12 mouse cellular contexts compared by ENCODE assay signal in the genomic region with DNA sequence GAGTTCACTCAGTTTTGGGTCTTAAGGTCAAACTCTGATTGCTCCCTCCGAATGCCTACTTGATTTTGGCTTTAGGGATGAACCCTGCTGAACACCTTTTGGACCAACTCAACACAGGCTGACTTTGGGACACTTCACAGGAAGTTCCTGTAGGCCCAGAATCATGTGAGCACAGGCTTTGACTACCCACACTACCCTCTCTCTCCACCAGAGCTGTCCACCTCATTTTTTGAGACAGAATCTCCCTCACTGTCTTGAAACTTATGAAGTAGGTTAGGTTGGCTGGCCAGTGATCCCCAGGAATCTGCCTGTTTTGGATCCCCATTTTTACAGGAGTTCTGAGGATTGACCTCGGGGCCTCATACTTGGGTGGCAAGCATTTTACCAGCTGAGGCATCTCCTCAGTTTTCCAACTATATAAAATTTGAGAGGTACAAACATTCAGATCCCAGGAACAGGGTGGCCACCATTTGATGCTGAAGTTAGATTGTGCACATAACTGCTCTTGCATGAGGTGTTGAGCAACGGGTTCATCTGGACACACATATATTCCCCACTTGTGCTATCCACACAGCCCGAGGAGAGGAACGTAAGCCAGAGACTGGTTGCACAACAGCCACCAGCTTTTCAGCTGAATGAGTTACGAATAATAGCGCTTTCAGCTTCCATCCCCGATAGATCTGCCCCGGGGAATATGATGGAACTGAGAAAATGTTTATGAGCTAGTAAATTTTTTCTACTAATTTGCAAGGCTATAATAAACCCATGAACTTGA. TPM values are rescaled to one million over a fixed set of nuclear protein-coding genes. Genes with fewer than 3 reads are reported as not detected.
DNase-seq lines count a peak whose midpoint lies in the region; ATAC-seq and TF ChIP-seq lines count a peak whose summit lies in the region.
"Had no signal": no experiment of that assay in that cellular context is flagged by ENCODE, and none has a peak within 500 bp of the region (broad histone marks: within the 10 kb centered on the region; RNA-seq: fewer than 3 reads in every experiment).

No protein-coding gene starts in this region.

- H3K4me2 ChIP-seq in kidney, postnatal 0 days (ENCODE audit: low read length), result no peak overlapping the region
- no peak overlapping the region for H3K4me2 ChIP-seq in intestine, embryonic 14.5 days (ENCODE audit: low read length)
- H3K4me2 ChIP-seq in midbrain, embryonic 11.5 days, result no peak overlapping the region

- no peak overlapping the region for H3K27ac ChIP-seq in kidney, postnatal 0 days
- peak overlapping the region; percentile 77; the same call in 1 of the 2 replicates for H3K27ac ChIP-seq in intestine, embryonic 14.5 days (ENCODE audit: low read depth)
- no peak overlapping the region for H3K27ac ChIP-seq in midbrain, embryonic 11.5 days (ENCODE audit: low read depth, low read length)

- no peak for TF ChIP-seq CTCF in kidney, postnatal 0 days (IDR thresholded peaks at IDR 0.05; ENCODE audit: low read depth)

- no peaks in the 10 kb centered on the region for H3K9me3 ChIP-seq in kidney, postnatal 0 days (replicated peaks; ENCODE audit: low read length)
- no peaks in the 10 kb centered on the region for H3K9me3 ChIP-seq in intestine, embryonic 14.5 days (ENCODE audit: control insufficient read depth, low read length)
- no peaks in the 10 kb centered on the region for H3K9me3 ChIP-seq in midbrain, embryonic 11.5 days (ENCODE audit: control insufficient read depth, low read length)

- DNase-seq in kidney, postnatal 0 days (ENCODE audit: low spot score), result peak; percentile 27
- DNase-seq in kidney, postnatal 25 days, result no peak
- peak; percentile 80 for DNase-seq in NIH3T3 (ENCODE audit: low read depth)
- no peak for DNase-seq in intestine, embryonic 14.5 days (ENCODE audit: low spot score)
- DNase-seq in midbrain, embryonic 11.5 days (ENCODE audit: low spot score, missing footprints), result no peak
- no peak for DNase-seq in frontal cortex, postnatal 10 days (ENCODE audit: low spot score in 2 of 2)
- DNase-seq in right cerebral cortex, adult 2 months (ENCODE audit: low spot score in 2 of 2), result no peak

- no peak overlapping the region for H3K9ac ChIP-seq in kidney, postnatal 0 days (ENCODE audit: low read depth, low read length)
- H3K9ac ChIP-seq in intestine, embryonic 14.5 days (ENCODE audit: low read length), result no peak overlapping the region
- no peak overlapping the region for H3K9ac ChIP-seq in midbrain, embryonic 11.5 days (ENCODE audit: low read length)

- ATAC-seq in kidney, postnatal 0 days (replicated peaks; ENCODE audit: low FRiP score, low read depth), result no peak
- ATAC-seq in intestine, embryonic 14.5 days (replicated peaks; ENCODE audit: low FRiP score, low TSS enrichment, low read depth), result no peak
- ATAC-seq in monocyte, adult 5-6 weeks (replicated peaks; ENCODE audit: insufficient number of reproducible peaks, low FRiP score, low TSS enrichment, poor library complexity, severe bottlenecking), result peak; percentile 44
- no peak for ATAC-seq in midbrain, embryonic 11.5 days (ENCODE audit: low FRiP score)
- ATAC-seq: forebrain, embryonic 14.5 days had no signal

- H3K36me3 ChIP-seq in kidney, postnatal 0 days (ENCODE audit: insufficient read depth, low read length), result no peaks in the 10 kb centered on the region
- H3K36me3 ChIP-seq in intestine, embryonic 14.5 days (ENCODE audit: control insufficient read depth, insufficient read depth, low read length), result no peaks in the 10 kb centered on the region
- H3K36me3 ChIP-seq in midbrain, embryonic 11.5 days (ENCODE audit: control insufficient read depth, insufficient read depth, low read length), result no peaks in the 10 kb centered on the region

- no peak overlapping the region for H3K4me3 ChIP-seq in kidney, postnatal 0 days (replicated peaks; ENCODE audit: low read depth, low read length)
- H3K4me3 ChIP-seq in intestine, embryonic 14.5 days (ENCODE audit: low read depth, low read length), result no peak overlapping the region
- no peak overlapping the region for H3K4me3 ChIP-seq in midbrain, embryonic 11.5 days (ENCODE audit: low read depth, low read length)

- WGBS in kidney, postnatal 0 days, result 63% methylated on average over 9 of the region's 9 CpGs
- 71% methylated on average over 9 of the region's 9 CpGs for WGBS in intestine, embryonic 14.5 days
- WGBS in midbrain, embryonic 11.5 days, result 82% methylated on average over 9 of the region's 9 CpGs

- H3K27me3 ChIP-seq in kidney, postnatal 0 days (ENCODE audit: insufficient read depth, low read length), result no peaks in the 10 kb centered on the region
- no peaks in the 10 kb centered on the region for H3K27me3 ChIP-seq in intestine, embryonic 14.5 days (replicated peaks; ENCODE audit: control insufficient read depth, insufficient read depth, low read length)
- no peaks in the 10 kb centered on the region for H3K27me3 ChIP-seq in midbrain, embryonic 11.5 days (ENCODE audit: control insufficient read depth, insufficient read depth, low read length)

- peaks cover 7% of the 10 kb centered on the region; the same call in 1 of the 2 replicates for H3K4me1 ChIP-seq in kidney, postnatal 0 days (replicated peaks; ENCODE audit: insufficient read depth, low read length)
- peaks cover 3% of the 10 kb centered on the region; the same call in 1 of the 2 replicates for H3K4me1 ChIP-seq in intestine, embryonic 14.5 days (replicated peaks; ENCODE audit: control insufficient read depth, insufficient read depth, low read length)
- H3K4me1 ChIP-seq in midbrain, embryonic 11.5 days (ENCODE audit: control insufficient read depth, insufficient read depth, low read length), result peaks cover 6% of the 10 kb centered on the region; the same call in 1 of the 2 replicates

RNA-seq across cellular contexts. Expression of a gene that starts 45.9 kb away (rescaled TPM):
- not detected in 2 replicates for polyA plus RNA-seq in kidney, postnatal 0 days (2015; fragmentation: Nextera tagmentation; extraction: Ambion mirVana)
- polyA plus RNA-seq in intestine, embryonic 14.5 days (2014; fragmentation: Nextera tagmentation; extraction: Ambion mirVana), result not detected in 2 replicates
- not detected in 3 replicates for total RNA-seq in monocyte, adult 5-6 weeks (2017)
- polyA plus RNA-seq in midbrain, embryonic 11.5 days (2014; fragmentation: Nextera tagmentation; extraction: Ambion mirVana), result not detected in 2 replicates
- total RNA-seq: heart, postnatal 25 days had no signal
- polyA plus RNA-seq: forebrain, embryonic 14.5 days; limb, embryonic 14.5 days; neural tube, embryonic 11.5 days had no signal

Comparison
In these comparisons a context has a peak if more than half of its experiments do, and no peak if none do; other contexts are left out.
1. DNase-seq: peak in kidney, postnatal 0 days (single experiment) and NIH3T3 (single experiment); none in kidney, postnatal 25 days (0 of 2), intestine, embryonic 14.5 days (single experiment), midbrain, embryonic 11.5 days (single experiment), frontal cortex, postnatal 10 days (0 of 2) and right cerebral cortex, adult 2 months (0 of 2).